Mouse (Mus musculus): ENCODE measurements around the gene Tulp2.
"Not testable (repeated sequence)": the region's sequence is repeated elsewhere in the genome, so short reads cannot be mapped to it uniquely, and the experiment has no call there.

DNA sequence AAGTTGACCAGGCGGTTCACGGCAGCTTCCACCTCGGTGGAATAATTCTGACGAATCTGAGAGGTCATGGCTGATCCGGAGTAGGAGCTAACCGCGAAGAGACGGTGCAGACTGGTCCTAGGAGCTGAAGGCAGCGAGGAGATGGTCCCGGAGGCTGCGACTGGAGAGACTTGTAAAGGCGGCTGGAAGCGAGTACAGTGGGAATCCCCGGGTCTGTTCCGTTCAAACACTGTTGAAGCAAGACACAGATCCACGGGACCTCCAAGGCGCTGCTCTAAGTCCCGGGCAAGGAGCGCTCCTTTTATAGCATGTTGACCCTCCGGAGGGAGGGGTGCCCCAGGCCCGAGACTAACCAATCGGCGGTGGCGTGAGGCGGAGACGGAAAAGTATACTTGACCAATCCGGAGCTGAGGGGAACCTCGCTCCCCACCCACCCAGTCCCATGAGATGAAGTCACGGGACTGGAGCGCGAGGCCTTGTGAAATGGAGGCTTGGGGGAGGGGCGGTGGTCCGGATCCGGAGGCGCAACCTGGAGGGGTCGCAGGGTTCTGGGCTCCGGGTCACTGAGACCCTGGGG lies 22.0 kb upstream of the Tulp2 start, which contains the start of gene Ftl1:
- peak; percentile 86 for TF ChIP-seq POLR2A (IDR thresholded peaks at IDR 0.05; ENCODE audit: low read depth, low read length)
- TF ChIP-seq CTCF (IDR thresholded peaks at IDR 0.05; ENCODE audit: borderline replicate concordance, insufficient read depth, low read length): not testable (repeated sequence)

Data from embryonic fibroblast, embryonic 13.5 days (primary cell).